Mouse (Mus musculus) cortical plate, adult 2 months (tissue): ENCODE data around the gene Clcnka.

ENCODE experiments used
- CTCF ChIP-seq: fragments of 200-500 bp; IDR thresholded peaks from 2 replicates; pipeline ENCODE4 v1.5.1; 2011; ENCODE audit warnings: mild to moderate bottlenecking, control low read depth, low read length; ENCODE audit not compliant: insufficient read depth; ENCODE audit errors: extremely low read depth
- POLR2A ChIP-seq: fragments of 200-500 bp; IDR thresholded peaks from 2 replicates; pipeline ENCODE4 v1.6.1; 2011; ENCODE audit warnings: mild to moderate bottlenecking, low read length, control low read depth; ENCODE audit not compliant: insufficient read depth; ENCODE audit errors: extremely low read depth

GRCm38 (mm10) chr4:141446211-141446610 is 47.7 kb upstream of the Clcnka start:
- TF ChIP-seq POLR2A (no peak), CTCF (no peak)
